Mouse (Mus musculus) adrenal gland, postnatal 4 days (tissue): ENCODE results near the gene Slc6a4. TPM values are rescaled to one million over a fixed set of nuclear protein-coding genes. Genes with fewer than 3 reads are reported as not detected.
"Not testable (repeated sequence)": the region's sequence is repeated elsewhere in the genome, so short reads cannot be mapped to it uniquely, and the experiment has no call there.

Source experiments
- DNase-seq, 2 experiments: peaks; one replicate each; pipeline ENCODE4 v3.0.0; 2021 to 2022; ENCODE audit warnings: low spot score in 2 of 2, mixed read lengths in 2 of 2
- total RNA-seq, 2 experiments: library from RNA; stranded (reverse); gene quantifications; 2 replicates each; pipeline ENCODE4 v1.2.3; 2021

Slc6a4 gene
- total RNA-seq, 2 experiments from 2014 or later, result 20.2 to 22.8 TPM

GRCm38 (mm10) chr11:77010762-77011475, 12.5 kb downstream of the Slc6a4 start:
- DNase-seq, result no peak

DNA sequence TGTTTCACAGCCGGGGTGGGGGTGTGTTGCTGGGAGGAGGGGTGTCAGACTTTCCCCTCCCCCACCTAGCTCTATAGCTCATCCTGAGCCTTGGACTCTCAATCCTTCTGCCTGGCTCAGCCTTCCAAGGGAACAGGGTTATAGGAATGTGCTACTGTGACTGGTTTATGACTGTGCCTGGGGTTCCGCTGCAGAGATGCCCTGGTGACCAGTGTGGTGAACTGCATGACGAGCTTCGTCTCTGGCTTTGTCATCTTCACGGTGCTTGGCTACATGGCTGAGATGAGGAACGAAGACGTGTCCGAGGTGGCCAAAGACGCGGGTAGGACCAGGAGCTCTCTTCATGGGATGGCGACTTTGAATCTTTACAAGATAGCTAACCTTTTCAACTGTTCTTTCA, 19.6 kb downstream of the Slc6a4 start:
- DNase-seq, result no peak

DNA sequence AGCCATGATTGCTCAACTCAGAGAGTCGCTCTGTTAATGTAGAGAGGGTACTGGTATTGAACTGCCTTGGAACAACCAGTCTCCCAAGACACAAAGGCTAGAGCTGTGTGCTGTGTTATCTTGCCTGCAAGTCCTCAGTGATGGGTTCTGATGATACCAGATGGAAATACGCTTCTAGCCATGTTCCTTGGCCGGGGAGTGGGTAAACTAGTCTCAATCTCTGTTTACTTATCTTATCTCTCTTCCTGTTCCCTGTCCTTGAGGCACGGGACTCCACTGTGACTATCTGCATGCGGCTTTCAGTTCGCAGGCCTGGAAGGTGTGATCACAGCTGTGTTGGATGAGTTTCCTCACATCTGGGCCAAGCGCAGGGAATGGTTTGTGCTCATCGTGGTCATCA, 21.1 kb downstream of the Slc6a4 start:
- DNase-seq, result no peak

GRCm38 (mm10) chr11:77021749-77022396, 23.5 kb downstream of the Slc6a4 start:
- DNase-seq, result no peak

DNA sequence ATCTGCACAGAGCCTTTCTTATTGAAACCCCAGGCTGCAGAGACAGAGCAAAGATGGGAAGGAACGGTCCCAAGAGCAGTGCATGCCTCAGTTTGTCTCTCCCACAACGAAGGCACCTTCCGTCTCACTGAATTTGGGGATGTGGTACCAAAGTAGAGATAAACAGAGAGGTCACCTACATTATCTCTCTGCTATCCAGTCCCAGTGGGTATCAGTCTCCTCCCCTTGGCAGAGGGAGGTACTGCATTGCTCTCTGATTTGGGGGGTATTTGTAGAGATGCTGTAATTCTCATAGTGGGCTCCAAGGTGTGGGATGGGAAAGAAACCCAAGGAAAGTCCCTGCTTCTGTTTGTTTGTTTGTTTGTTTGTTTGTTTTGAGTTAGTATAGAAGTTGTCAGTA, 28.2 kb downstream of the Slc6a4 start:
- no peak for DNase-seq

DNA sequence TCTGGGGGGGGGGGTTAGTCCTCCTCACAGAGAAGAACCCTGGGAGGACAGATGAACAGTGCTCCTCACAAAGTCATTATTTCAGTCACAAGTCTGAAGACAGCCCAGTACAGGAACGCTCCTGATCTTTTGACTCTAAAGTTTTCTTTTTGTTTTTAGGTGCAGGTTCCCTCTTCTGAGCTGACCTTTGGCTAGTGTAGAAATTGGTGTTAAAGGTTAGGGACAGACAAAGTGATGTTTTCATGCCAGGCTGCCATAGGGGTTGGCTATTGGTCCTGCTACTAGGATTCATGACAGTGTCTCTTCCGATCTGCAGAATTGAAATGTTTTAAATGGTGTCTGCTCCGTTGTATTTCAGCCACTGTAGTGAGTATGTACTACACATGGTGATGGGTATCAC, 29.8 kb downstream of the Slc6a4 start:
- no peak for DNase-seq

- DNase-seq, result no peak
Observed at GRCm38 (mm10) chr11:77031151-77031934, 32.9 kb downstream of the Slc6a4 start.

- no peak for DNase-seq
Observed at GRCm38 (mm10) chr11:77041891-77042290, 43.5 kb downstream of the Slc6a4 start.

GRCm38 (mm10) chr11:77042816-77043215, 44.4 kb downstream of the Slc6a4 start:
- no peak for DNase-seq

GRCm38 (mm10) chr11:77061951-77062350, 63.5 kb downstream of the Slc6a4 start:
- no peak for DNase-seq

- no peak for DNase-seq
Observed at GRCm38 (mm10) chr11:77063406-77063805, 65.0 kb downstream of the Slc6a4 start.

GRCm38 (mm10) chr11:77068825-77069224, 70.4 kb downstream of the Slc6a4 start:
- no peak for DNase-seq

GRCm38 (mm10) chr11:77070721-77071120, 72.3 kb downstream of the Slc6a4 start:
- DNase-seq, result no peak

DNA sequence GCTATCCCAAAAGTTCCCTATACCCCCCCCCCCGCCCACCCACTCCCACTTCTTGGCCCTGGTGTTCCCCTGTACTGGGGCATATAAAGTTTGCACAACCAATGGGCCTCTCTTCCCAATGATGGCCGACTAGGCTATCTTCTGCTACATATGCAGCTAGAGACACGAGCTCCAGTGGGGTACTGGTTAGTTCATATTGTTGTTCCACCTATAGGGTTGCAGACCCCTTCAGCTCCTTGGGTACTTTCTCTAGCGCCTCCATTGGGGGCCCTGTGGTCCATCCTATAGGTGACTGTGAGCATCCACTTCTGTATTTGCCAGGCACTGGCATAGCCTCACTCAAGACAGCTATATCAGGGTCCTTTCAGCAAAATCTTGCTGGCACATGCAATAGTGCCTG, 78.9 kb downstream of the Slc6a4 start:
- not testable (repeated sequence) for DNase-seq

- DNase-seq, result no peak
Observed at GRCm38 (mm10) chr11:77077792-77078191, 79.4 kb downstream of the Slc6a4 start.

GRCm38 (mm10) chr11:77078273-77079134, 80.1 kb downstream of the Slc6a4 start, which contains the start of gene Nsrp1:
TSS of gene Nsrp1 (minus strand) at chr11:77078435.
- peak; percentile 65 to 79 for DNase-seq

DNA sequence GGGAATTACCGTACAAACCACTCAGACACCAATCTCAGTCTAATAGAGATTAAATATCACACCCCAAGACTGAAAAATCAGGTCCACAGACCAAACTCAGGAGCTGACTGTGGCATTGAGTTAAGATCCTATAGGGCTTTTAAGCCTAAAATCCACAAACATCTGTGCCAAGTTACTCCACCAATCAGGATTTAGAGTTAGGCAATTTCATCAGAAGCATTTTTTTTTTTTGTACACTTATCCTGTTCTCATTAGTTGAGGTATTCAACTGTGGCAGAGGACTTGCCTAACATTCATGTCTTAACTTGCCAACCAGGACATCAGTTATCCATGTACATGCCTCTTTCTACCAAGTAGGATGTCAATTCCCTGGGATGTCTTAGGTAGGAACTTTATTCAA, 81.0 kb downstream of the Slc6a4 start:
- DNase-seq, result no peak
